ENCODE assay signal across 29 mouse cellular contexts in genomic region chr5:139835706-139836105, GRCm38 (mm10). TPM values are rescaled to one million over a fixed set of nuclear protein-coding genes. Genes with fewer than 3 reads are reported as not detected.
A peak's percentile ranks its signal among the peaks of the same experiment; 100 is the strongest.
DNase-seq lines count a peak whose midpoint lies in the region; ATAC-seq and TF ChIP-seq lines count a peak whose summit lies in the region.
"Had no signal": no experiment of that assay in that cellular context is flagged by ENCODE, and none has a peak within 500 bp of the region (broad histone marks: within the 10 kb centered on the region; RNA-seq: fewer than 3 reads in every experiment).

No protein-coding gene starts in this region.

- no peak overlapping the region for H3K27ac ChIP-seq in liver, adult 2 months (replicated peaks; ENCODE audit: insufficient read depth, low read depth, low read length)

- no peak for TF ChIP-seq CTCF in liver, adult 2 months (IDR thresholded peaks at IDR 0.05; ENCODE audit: low read depth, low read length)

- H3K4me1 ChIP-seq in liver, adult 2 months (ENCODE audit: control insufficient read depth, insufficient read depth, low read length), result no peaks in the 10 kb centered on the region

- TF ChIP-seq POLR2A in liver, adult 2 months (IDR thresholded peaks at IDR 0.05; ENCODE audit: extremely low read depth, insufficient read depth, low read length), result no peak

- H3K4me3 ChIP-seq in liver, adult 2 months (ENCODE audit: insufficient read depth, low read depth, low read length), result no peak overlapping the region

- H3K79me2 ChIP-seq in liver, adult 2 months (ENCODE audit: control insufficient read depth, insufficient read depth, low read length), result no peaks in the 10 kb centered on the region

- peak; percentile 76 for DNase-seq in liver, adult 2 months (ENCODE audit: extremely low read depth, low read depth, low spot score)
- DNase-seq in liver (no peak), adipocyte (ENCODE audit: low spot score) (peak; percentile 58)
- DNase-seq in brain, adult 2 months (ENCODE audit: low read depth, low spot score), result peak; percentile 28
- no peak for DNase-seq in testis, postnatal 14 days (ENCODE audit: low spot score)
- DNase-seq: adrenal gland, adult 2 months; adrenal gland, adult 8-10 months; adrenal gland, postnatal 10 days; adrenal gland, postnatal 14 days; adrenal gland, postnatal 25 days; adrenal gland, postnatal 36 days; B cell, adult 2 months; cerebellum, adult 11 months; cerebellum, adult 11-12 months; cerebellum, adult 18-20 months; cerebellum, adult 2 months; cerebellum, adult 8-10 months; cerebellum, adult 9-10 months had no signal

- 64% methylated on average over 7 of the region's 7 CpGs for WGBS in liver, adult 2 months

- H3K9ac ChIP-seq in liver, adult 2 months (ENCODE audit: low read depth, low read length), result no peak overlapping the region

- H3K36me3 ChIP-seq in liver, adult 2 months (ENCODE audit: control insufficient read depth, insufficient read depth, low read length), result no peaks in the 10 kb centered on the region
- H3K36me3 ChIP-seq: G1E had no signal

- ATAC-seq in cerebellum, adult (ENCODE audit: insufficient number of reproducible peaks, low FRiP score, low TSS enrichment), result no peak
- ATAC-seq: activated CD4-positive, CD25-positive, alpha-beta regulatory T cell, adult 4 months; CD4-positive, CD25-positive, alpha-beta regulatory T cell, adult 4 months; Patski had no signal

- H3K27me3 ChIP-seq in liver, adult 2 months (ENCODE audit: control insufficient read depth, insufficient read depth, low read length), result no peaks in the 10 kb centered on the region
- H3K27me3 ChIP-seq: Patski had no signal

RNA-seq across cellular contexts. Expression of gene Psmg3, which starts 9.0 kb away (rescaled TPM):
- total RNA-seq in liver, adult 2 months (2014; rRNA removed), result 11.1 and 12.7 TPM in 2 replicates
- polyA plus RNA-seq in liver, adult 2 months (2012; rRNA removed), result 28.5 and 28.8 TPM in 2 replicates

RNA-seq across cellular contexts. Expression of gene Gm26938, which starts 9.5 kb away (rescaled TPM):
- not detected in 2 replicates for total RNA-seq in liver, adult 2 months (2014; rRNA removed)
- not detected in 2 replicates for polyA plus RNA-seq in liver, adult 2 months (2012; rRNA removed)
- total RNA-seq: adrenal gland, adult 18-20 months; adrenal gland, adult 2 months; adrenal gland, adult 8-10 months; adrenal gland, postnatal 10 days; adrenal gland, postnatal 14 days; adrenal gland, postnatal 25 days; adrenal gland, postnatal 36 days; adrenal gland, postnatal 4 days; CH12.LX; ES-E14; G1E; MEL had no signal
- polyA plus RNA-seq: activated CD4-positive, CD25-positive, alpha-beta regulatory T cell, adult 4 months; adrenal gland, adult 2 months; brain, embryonic 14.5 days; CD4-positive, CD25-positive, alpha-beta regulatory T cell, adult 4 months; cerebellum, adult 2 months; G1E; Patski had no signal

RNA-seq across cellular contexts. Expression of gene Tmem184a, which starts 16.0 kb away (rescaled TPM):
- total RNA-seq in liver, adult 2 months (2014; rRNA removed), result 6.5 and 9.3 TPM in 2 replicates
- 39.2 and 45.1 TPM in 2 replicates for polyA plus RNA-seq in liver, adult 2 months (2012; rRNA removed)
- total RNA-seq: adrenal gland, postnatal 25 days had no signal
- polyA plus RNA-seq: Patski had no signal

RNA-seq across cellular contexts. Expression of gene Mafk, which starts 44.4 kb away (rescaled TPM):
- 11.5 and 12.5 TPM in 2 replicates for total RNA-seq in liver, adult 2 months (2014; rRNA removed)
- polyA plus RNA-seq in liver, adult 2 months (2012; rRNA removed), result 6.3 and 7.0 TPM in 2 replicates

Comparison
In these comparisons a context has a peak if more than half of its experiments do, and no peak if none do; other contexts are left out.
1. DNase-seq: peak in liver, adult 2 months (single experiment), adipocyte (single experiment) and brain, adult 2 months (single experiment); none in liver (single experiment) and testis, postnatal 14 days (single experiment).